In the genomic region with DNA sequence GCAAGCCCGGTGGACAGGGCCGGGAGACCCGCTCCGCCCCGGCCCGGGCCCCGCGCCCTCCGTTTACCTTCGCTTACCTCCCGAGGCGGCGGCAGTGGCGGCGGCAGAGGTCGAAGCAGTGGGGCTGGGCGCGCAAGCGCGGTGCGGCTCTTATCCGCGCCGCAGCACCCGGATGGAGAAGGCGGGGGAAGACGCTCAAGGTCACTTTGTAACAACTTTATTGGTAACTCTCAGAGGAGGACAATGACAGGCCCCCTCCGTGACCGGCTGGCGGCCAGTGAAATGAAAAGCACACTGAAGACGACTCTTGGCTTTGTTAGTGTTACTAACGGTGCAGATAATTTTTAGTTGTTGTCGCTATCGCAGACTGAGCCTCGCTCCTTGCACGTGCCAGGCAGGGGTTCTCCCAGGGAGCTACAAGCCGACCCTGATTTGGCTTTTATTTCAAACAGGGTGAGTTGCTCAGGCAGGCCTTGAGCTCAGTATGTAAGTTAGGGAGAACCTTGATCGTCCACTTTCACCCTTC, we compare ENCODE assay signal across 8 mouse cellular contexts. TPM values are rescaled to one million over a fixed set of nuclear protein-coding genes. Genes with fewer than 3 reads are reported as not detected.
DNase-seq lines count a peak whose midpoint lies in the region; ATAC-seq lines count a peak whose summit lies in the region.

A gene (minus strand): TSS at position 152 of the 526 bp plus-strand sequence.

- H3K9me3 ChIP-seq in forebrain, embryonic 11.5 days (ENCODE audit: control insufficient read depth, low read length): no peaks in the 10 kb centered on the region
- no peaks in the 10 kb centered on the region for H3K9me3 ChIP-seq in heart, embryonic 16.5 days (replicated peaks; ENCODE audit: control insufficient read depth, low read length)
- no peaks in the 10 kb centered on the region for H3K9me3 ChIP-seq in liver, embryonic 15.5 days (replicated peaks)
- H3K9me3 ChIP-seq in neural tube, embryonic 12.5 days: no peaks in the 10 kb centered on the region

- peak within 1 kb of the TSS; percentile 42; the same call in 1 of the 2 replicates for H3K27ac ChIP-seq in forebrain, embryonic 11.5 days (ENCODE audit: low read depth, low read length)
- H3K27ac ChIP-seq in heart, embryonic 16.5 days (ENCODE audit: low read length): peak within 1 kb of the TSS; percentile 99
- peak within 1 kb of the TSS; percentile 95 for H3K27ac ChIP-seq in liver, embryonic 15.5 days (replicated peaks)
- peak within 1 kb of the TSS; percentile 89 for H3K27ac ChIP-seq in neural tube, embryonic 12.5 days

- no peaks in the 10 kb centered on the region; the same call in 1 of the 2 replicates for H3K4me1 ChIP-seq in forebrain, embryonic 11.5 days (replicated peaks; ENCODE audit: control insufficient read depth, insufficient read depth, low read length)
- H3K4me1 ChIP-seq in heart, embryonic 16.5 days (ENCODE audit: control insufficient read depth, insufficient read depth, low read length): peaks cover 12% of the 10 kb centered on the region
- H3K4me1 ChIP-seq in liver, embryonic 15.5 days (replicated peaks): peaks cover 30% of the 10 kb centered on the region
- peaks cover 8% of the 10 kb centered on the region for H3K4me1 ChIP-seq in neural tube, embryonic 12.5 days

- H3K36me3 ChIP-seq in forebrain, embryonic 11.5 days (ENCODE audit: control insufficient read depth, insufficient read depth, low read length): peaks cover 10% of the 10 kb centered on the region; the same call in 1 of the 2 replicates
- H3K36me3 ChIP-seq in heart, embryonic 16.5 days (ENCODE audit: control insufficient read depth, insufficient read depth): peaks cover 28% of the 10 kb centered on the region
- H3K36me3 ChIP-seq in liver, embryonic 15.5 days (replicated peaks): peaks cover 36% of the 10 kb centered on the region
- peaks cover 27% of the 10 kb centered on the region for H3K36me3 ChIP-seq in neural tube, embryonic 12.5 days

- peak within 1 kb of the TSS; percentile 93 for H3K9ac ChIP-seq in forebrain, embryonic 11.5 days (ENCODE audit: low read length)
- H3K9ac ChIP-seq in heart, embryonic 16.5 days (ENCODE audit: low read length): peak within 1 kb of the TSS; percentile 100
- H3K9ac ChIP-seq in liver, embryonic 15.5 days: peak within 1 kb of the TSS; percentile 100
- H3K9ac ChIP-seq in neural tube, embryonic 12.5 days: peak within 1 kb of the TSS; percentile 100

- peak; percentile 88 to 90 for DNase-seq in CD8-positive naive resting alpha-beta T cell, adult 2 months (ENCODE audit: low read depth in 2 of 2, low spot score in 2 of 2)
- peak; percentile 71 for DNase-seq in c-Kit-positive CD71-negative TER-119-negative erythroid progenitor cells, embryonic 14.5 days (ENCODE audit: low read depth)
- peak; percentile 95 for DNase-seq in forebrain, embryonic 11.5 days (ENCODE audit: low spot score)
- DNase-seq in kidney, postnatal 36 days: peak; percentile 93 to 95
- peak; percentile 79 for DNase-seq in telencephalon, adult 2 months (ENCODE audit: low read depth, low spot score)

- peak within 1 kb of the TSS; percentile 82 for H3K4me2 ChIP-seq in forebrain, embryonic 11.5 days (ENCODE audit: low read depth, low read length, severe bottlenecking)
- peak within 1 kb of the TSS; percentile 74 for H3K4me2 ChIP-seq in heart, embryonic 16.5 days (ENCODE audit: low read depth, low read length)
- peak within 1 kb of the TSS; percentile 88 for H3K4me2 ChIP-seq in liver, embryonic 15.5 days
- H3K4me2 ChIP-seq in neural tube, embryonic 12.5 days (replicated peaks): peak within 1 kb of the TSS; percentile 71

- H3K27me3 ChIP-seq in forebrain, embryonic 11.5 days (ENCODE audit: control insufficient read depth, insufficient read depth, low read length): no peaks in the 10 kb centered on the region
- no peaks in the 10 kb centered on the region for H3K27me3 ChIP-seq in heart, embryonic 16.5 days (ENCODE audit: control insufficient read depth, insufficient read depth, low read length)
- H3K27me3 ChIP-seq in liver, embryonic 15.5 days: peaks cover 4% of the 10 kb centered on the region; the same call in 1 of the 2 replicates
- no peaks in the 10 kb centered on the region for H3K27me3 ChIP-seq in neural tube, embryonic 12.5 days (replicated peaks)

- under 1% methylated on average over 38 of the region's 38 CpGs for WGBS in forebrain, embryonic 11.5 days
- WGBS in heart, embryonic 16.5 days: under 1% methylated on average over 38 of the region's 38 CpGs
- under 1% methylated on average over 38 of the region's 38 CpGs for WGBS in liver, embryonic 15.5 days (ENCODE audit: insufficient replicate concordance)
- under 1% methylated on average over 38 of the region's 38 CpGs for whole genome bisulfite sequencing in neural tube, embryonic 12.5 days

- peak within 1 kb of the TSS; percentile 82 for H3K4me3 ChIP-seq in forebrain, embryonic 11.5 days (ENCODE audit: low read depth, low read length)
- peak within 1 kb of the TSS; percentile 100 for H3K4me3 ChIP-seq in heart, embryonic 16.5 days (ENCODE audit: low read length)
- H3K4me3 ChIP-seq in liver, embryonic 15.5 days (replicated peaks): peak within 1 kb of the TSS; percentile 99
- H3K4me3 ChIP-seq in neural tube, embryonic 12.5 days: peak within 1 kb of the TSS; percentile 99

- peak; percentile 97 for ATAC-seq in forebrain, embryonic 11.5 days (replicated peaks; ENCODE audit: low FRiP score)
- peak; percentile 94 for ATAC-seq in heart, embryonic 16.5 days (replicated peaks; ENCODE audit: extremely low read depth, insufficient read depth, low FRiP score)
- peak; percentile 88 for ATAC-seq in liver, embryonic 15.5 days (ENCODE audit: insufficient read depth)
- ATAC-seq in neural tube, embryonic 12.5 days (ENCODE audit: low FRiP score, low read depth): peak; percentile 97

RNA-seq across cellular contexts. Expression of the gene that starts here (rescaled TPM):
- 769 and 800 TPM in 2 replicates for polyA plus RNA-seq in forebrain, embryonic 11.5 days (2014; fragmentation: Nextera tagmentation; extraction: Ambion mirVana)
- 3,175 and 3,410 TPM in 2 replicates for polyA plus RNA-seq in heart, embryonic 16.5 days (2015; fragmentation: Nextera tagmentation; extraction: Ambion mirVana)
- 610 and 686 TPM in 2 replicates for polyA plus RNA-seq in liver, embryonic 15.5 days (2015; fragmentation: Nextera tagmentation; extraction: Ambion mirVana)
- polyA plus RNA-seq in neural tube, embryonic 12.5 days (2016; fragmentation: Nextera tagmentation; extraction: Ambion mirVana): 801 and 870 TPM in 2 replicates

Comparison
In these comparisons a context has a peak if more than half of its experiments do, and no peak if none do; other contexts are left out.
1. Peak in every context shown above with its lines: DNase-seq, ATAC-seq, H3K4me3 ChIP-seq and H3K27ac ChIP-seq.
2. H3K27ac ChIP-seq: peak in every context shown above with its lines; median percentile 99 in heart, embryonic 16.5 days; 95 in liver, embryonic 15.5 days; 89 in neural tube, embryonic 12.5 days; 42 in forebrain, embryonic 11.5 days.